Mouse (Mus musculus): Measurements from ENCODE around the gene Usp12.
A peak's percentile ranks its signal among the peaks of the same experiment; 100 is the strongest.
"Not testable (repeated sequence)": the region's sequence is repeated elsewhere in the genome, so short reads cannot be mapped to it uniquely, and the experiment has no call there.

Usp12 gene

GRCm38 (mm10) chr5:146736348-146736747 lies 58.5 kb downstream of the Usp12 start:
- DNase-seq, result no peak

- DNase-seq, result not testable (repeated sequence)
Measured at GRCm38 (mm10) chr5:146735054-146735453, 59.8 kb downstream of the Usp12 start.

GRCm38 (mm10) chr5:146733888-146734640 lies 60.7 kb downstream of the Usp12 start:
- no peak for DNase-seq

GRCm38 (mm10) chr5:146733372-146733771 lies 61.4 kb downstream of the Usp12 start:
- DNase-seq, result no peak

- no peak for DNase-seq
Measured at GRCm38 (mm10) chr5:146727006-146727405, 67.8 kb downstream of the Usp12 start.

- no peak for DNase-seq
Measured at GRCm38 (mm10) chr5:146724956-146725355, 69.8 kb downstream of the Usp12 start.

GRCm38 (mm10) chr5:146723452-146723851 lies 71.4 kb downstream of the Usp12 start:
- DNase-seq, result no peak

- peak; percentile 56 for DNase-seq
Measured at GRCm38 (mm10) chr5:146722226-146722625, 72.6 kb downstream of the Usp12 start.

- DNase-seq, result no peak
Measured at GRCm38 (mm10) chr5:146719584-146720356, 75.0 kb downstream of the Usp12 start.

GRCm38 (mm10) chr5:146713836-146714235 lies 81.0 kb downstream of the Usp12 start:
- no peak for DNase-seq

GRCm38 (mm10) chr5:146713088-146713487 lies 81.7 kb downstream of the Usp12 start:
- DNase-seq, result no peak

- no peak for DNase-seq
Measured at GRCm38 (mm10) chr5:146712282-146712918, 82.4 kb downstream of the Usp12 start.

GRCm38 (mm10) chr5:146709361-146709760 lies 85.4 kb downstream of the Usp12 start:
- DNase-seq, result no peak

- DNase-seq, result peak; percentile 75
Measured at GRCm38 (mm10) chr5:146705815-146706408, 88.9 kb downstream of the Usp12 start.

- no peak for DNase-seq
Measured at GRCm38 (mm10) chr5:146705411-146705810, 89.4 kb downstream of the Usp12 start.

- DNase-seq, result no peak
Measured at GRCm38 (mm10) chr5:146704241-146704640, 90.6 kb downstream of the Usp12 start.

GRCm38 (mm10) chr5:146703710-146704121 lies 91.1 kb downstream of the Usp12 start:
- no peak for DNase-seq

- no peak for DNase-seq
Measured at GRCm38 (mm10) chr5:146700099-146700498, 94.7 kb downstream of the Usp12 start.

- DNase-seq, result no peak
Measured at GRCm38 (mm10) chr5:146699433-146700019, 95.3 kb downstream of the Usp12 start.

GRCm38 (mm10) chr5:146695543-146695942 lies 99.3 kb downstream of the Usp12 start:
- DNase-seq, result no peak

GRCm38 (mm10) chr5:146692976-146693361 lies 101.8 kb downstream of the Usp12 start:
- DNase-seq, result no peak

GRCm38 (mm10) chr5:146692361-146692975 lies 102.3 kb downstream of the Usp12 start:
- no peak for DNase-seq
